Mouse (Mus musculus): ENCODE measurements around the gene Daglb. TPM values are rescaled to one million over a fixed set of nuclear protein-coding genes. Genes with fewer than 3 reads are reported as not detected.

Daglb gene
- polyA plus RNA-seq, 1 experiment from 2014 or later: 20.7 TPM

DNA sequence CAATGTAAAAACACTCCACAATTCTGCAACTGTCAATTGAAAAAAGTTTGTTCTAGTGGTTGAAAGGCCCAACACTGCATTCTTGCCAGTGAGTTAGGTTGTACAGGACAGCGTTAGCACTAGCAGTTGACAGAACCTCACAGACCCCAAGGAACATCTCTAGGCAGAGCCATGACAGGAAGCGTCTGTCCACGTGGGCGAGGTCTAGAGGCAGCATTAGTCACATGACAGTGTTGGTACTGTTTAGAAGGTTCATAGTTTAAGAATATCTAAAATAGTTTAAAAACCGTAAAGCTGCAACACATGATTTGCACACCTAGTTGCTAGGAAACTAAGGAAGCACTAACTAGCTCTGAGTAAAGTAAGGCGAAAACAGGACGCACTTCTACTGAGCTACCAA lies 41.2 kb downstream of the Daglb start:
- Histone ChIP-seq H3K27me3 (no peaks in the 10 kb centered on the region), H3K4me2 (no peak overlapping the region), H3K27ac (replicated peaks) (no peak overlapping the region), H3K36me3 (peaks cover 50% of the 10 kb centered on the region), H3K4me1 (replicated peaks) (peaks cover 23% of the 10 kb centered on the region), H3K9me3 (no peaks in the 10 kb centered on the region), H3K9ac (no peak overlapping the region), H3K4me3 (no peak overlapping the region)
- 87% methylated on average over 7 of the region's 7 CpGs for WGBS
- no peak for ATAC-seq (ENCODE audit: low FRiP score, low read depth)

GRCm38 (mm10) chr5:143509294-143509693 lies 44.9 kb downstream of the Daglb start:
- WGBS: 77% methylated on average over 9 of the region's 9 CpGs
- no peak overlapping the region for H3K4me3 ChIP-seq
- no peak overlapping the region for H3K9ac ChIP-seq
- peaks cover 23% of the 10 kb centered on the region for H3K4me1 ChIP-seq (replicated peaks)
- peaks cover 43% of the 10 kb centered on the region for H3K36me3 ChIP-seq
- no peak overlapping the region for H3K4me2 ChIP-seq
- H3K9me3 ChIP-seq: no peaks in the 10 kb centered on the region
- H3K27ac ChIP-seq (replicated peaks): no peak overlapping the region
- no peak for ATAC-seq (ENCODE audit: low FRiP score, low read depth)
- no peaks in the 10 kb centered on the region for H3K27me3 ChIP-seq

- no peak for ATAC-seq (ENCODE audit: low FRiP score, low read depth)
- Histone ChIP-seq H3K36me3 (peaks cover 46% of the 10 kb centered on the region), H3K9me3 (no peaks in the 10 kb centered on the region), H3K4me3 (no peak overlapping the region), H3K4me1 (replicated peaks) (peaks cover 23% of the 10 kb centered on the region), H3K27me3 (no peaks in the 10 kb centered on the region), H3K4me2 (no peak overlapping the region), H3K27ac (replicated peaks) (no peak overlapping the region), H3K9ac (no peak overlapping the region)
- 80% methylated on average over 11 of the region's 11 CpGs for WGBS
Observed at GRCm38 (mm10) chr5:143509737-143510136, 45.4 kb downstream of the Daglb start.

DNA sequence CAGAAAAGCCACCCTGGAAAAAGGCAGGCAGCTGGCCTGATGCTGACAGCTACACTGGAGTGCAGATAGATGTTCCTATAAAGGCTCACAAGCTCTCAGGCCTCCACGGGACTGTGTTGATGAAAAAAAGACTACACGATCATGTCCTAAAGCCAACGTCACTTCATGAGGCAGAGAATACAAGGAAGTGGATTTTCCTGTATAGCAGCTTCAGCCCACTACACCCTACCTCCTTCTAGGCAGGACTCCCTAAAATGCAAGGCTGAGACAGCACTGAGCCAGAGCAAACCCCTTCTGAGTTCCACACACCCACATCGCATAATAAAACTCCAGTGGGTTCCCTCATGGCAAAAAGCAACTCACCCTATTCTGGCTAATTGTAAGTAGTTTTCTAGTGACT lies 47.2 kb downstream of the Daglb start:
- Histone ChIP-seq H3K4me3 (no peak overlapping the region), H3K27me3 (no peaks in the 10 kb centered on the region), H3K4me1 (replicated peaks) (peaks cover 23% of the 10 kb centered on the region), H3K36me3 (peaks cover 50% of the 10 kb centered on the region), H3K4me2 (no peak overlapping the region), H3K9me3 (no peaks in the 10 kb centered on the region), H3K9ac (no peak overlapping the region), H3K27ac (replicated peaks) (no peak overlapping the region)
- WGBS: 86% methylated on average over 4 of the region's 4 CpGs
- ATAC-seq (ENCODE audit: low FRiP score, low read depth): no peak

DNA sequence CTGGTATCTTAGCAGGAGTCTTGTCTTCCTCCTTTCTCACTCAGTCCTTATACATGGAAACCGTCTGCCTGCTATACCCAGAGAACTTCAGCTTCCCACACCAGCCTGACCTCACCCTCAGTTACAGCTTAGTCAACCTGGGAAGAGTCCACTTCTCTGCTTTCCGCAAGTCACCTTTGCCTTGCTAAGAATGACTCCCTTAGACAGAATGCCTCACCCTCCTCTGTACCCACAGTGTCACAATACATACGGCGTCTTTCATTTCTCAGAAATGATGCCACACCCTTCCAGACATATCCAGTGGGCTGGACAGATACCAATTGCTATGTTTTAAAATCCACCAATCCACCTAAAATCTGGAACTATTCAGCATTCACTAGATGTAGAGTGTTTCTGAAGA lies 47.9 kb downstream of the Daglb start:
- no peak overlapping the region for H3K4me3 ChIP-seq
- peaks cover 45% of the 10 kb centered on the region for H3K36me3 ChIP-seq
- no peak overlapping the region for H3K27ac ChIP-seq (replicated peaks)
- ATAC-seq (ENCODE audit: low FRiP score, low read depth): no peak
- no peaks in the 10 kb centered on the region for H3K9me3 ChIP-seq
- 93% methylated on average over 4 of the region's 4 CpGs for WGBS
- peaks cover 23% of the 10 kb centered on the region for H3K4me1 ChIP-seq (replicated peaks)
- no peaks in the 10 kb centered on the region for H3K27me3 ChIP-seq
- no peak overlapping the region for H3K9ac ChIP-seq
- no peak overlapping the region for H3K4me2 ChIP-seq

GRCm38 (mm10) chr5:143514878-143515277 lies 50.5 kb downstream of the Daglb start:
- H3K9ac ChIP-seq: no peak overlapping the region
- H3K27me3 ChIP-seq: no peaks in the 10 kb centered on the region
- 96% methylated on average over 5 of the region's 5 CpGs for WGBS
- no peak for ATAC-seq (ENCODE audit: low FRiP score, low read depth)
- no peak overlapping the region for H3K4me2 ChIP-seq
- no peak overlapping the region for H3K27ac ChIP-seq (replicated peaks)
- H3K36me3 ChIP-seq: peaks cover 44% of the 10 kb centered on the region
- no peak overlapping the region for H3K4me3 ChIP-seq
- no peaks in the 10 kb centered on the region for H3K9me3 ChIP-seq
- H3K4me1 ChIP-seq (replicated peaks): peaks cover 1% of the 10 kb centered on the region; the same call in 1 of the 2 replicates

DNA sequence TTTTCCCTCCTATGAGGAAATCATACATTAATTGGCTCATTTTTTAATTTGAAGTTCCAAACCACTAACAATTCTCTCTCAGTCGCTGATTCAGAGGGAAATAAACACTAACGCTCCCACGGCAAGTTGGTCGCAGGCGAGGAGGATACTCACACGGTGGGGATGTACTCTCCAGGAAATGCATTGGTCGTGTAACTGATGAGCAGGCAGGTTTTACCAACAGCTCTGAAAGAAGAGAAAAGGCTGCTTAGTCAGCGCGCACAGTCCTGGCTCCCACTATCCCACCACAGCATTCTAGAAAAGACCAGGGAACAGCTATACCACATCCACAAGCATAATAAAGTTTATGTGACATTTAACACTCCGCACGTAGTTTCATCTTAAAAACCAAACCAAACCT lies 52.6 kb downstream of the Daglb start:
- H3K4me2 ChIP-seq: no peak overlapping the region
- ATAC-seq (ENCODE audit: low FRiP score, low read depth): no peak
- H3K36me3 ChIP-seq: peaks cover 42% of the 10 kb centered on the region
- H3K4me3 ChIP-seq: no peak overlapping the region
- H3K9ac ChIP-seq: no peak overlapping the region
- no peaks in the 10 kb centered on the region for H3K9me3 ChIP-seq
- H3K27ac ChIP-seq (replicated peaks): no peak overlapping the region
- no peaks in the 10 kb centered on the region for H3K27me3 ChIP-seq
- H3K4me1 ChIP-seq (replicated peaks): no peaks in the 10 kb centered on the region
- WGBS: 93% methylated on average over 11 of the region's 11 CpGs

DNA sequence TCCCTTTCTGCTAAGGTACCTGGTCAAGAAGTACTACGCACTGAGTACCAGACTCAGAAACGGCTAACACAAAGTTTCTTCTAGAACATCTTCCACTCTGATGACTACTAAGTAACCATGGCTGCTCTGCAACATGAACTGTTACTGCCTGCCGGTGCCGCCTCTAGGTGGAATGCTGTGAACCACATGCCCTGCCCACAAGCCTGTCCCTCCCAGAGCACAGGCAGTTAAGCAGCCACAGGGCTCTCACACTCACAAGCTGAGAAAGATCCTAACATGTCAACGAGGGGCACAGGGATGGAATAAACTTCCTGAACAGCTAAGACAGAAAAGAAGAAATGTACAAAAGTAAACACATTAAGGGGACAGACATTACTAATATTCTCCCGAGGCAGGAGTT lies 53.1 kb downstream of the Daglb start:
- H3K36me3 ChIP-seq: peaks cover 38% of the 10 kb centered on the region
- H3K9me3 ChIP-seq: no peaks in the 10 kb centered on the region
- no peak overlapping the region for H3K27ac ChIP-seq (replicated peaks)
- WGBS: 84% methylated on average over 6 of the region's 6 CpGs
- H3K27me3 ChIP-seq: no peaks in the 10 kb centered on the region
- ATAC-seq (ENCODE audit: low FRiP score, low read depth): no peak
- no peaks in the 10 kb centered on the region for H3K4me1 ChIP-seq (replicated peaks)
- H3K4me2 ChIP-seq: no peak overlapping the region
- H3K4me3 ChIP-seq: no peak overlapping the region
- no peak overlapping the region for H3K9ac ChIP-seq

GRCm38 (mm10) chr5:143518045-143518591 lies 53.7 kb downstream of the Daglb start:
- Histone ChIP-seq H3K4me1 (replicated peaks) (no peaks in the 10 kb centered on the region), H3K36me3 (peaks cover 34% of the 10 kb centered on the region), H3K27ac (replicated peaks) (no peak overlapping the region), H3K4me3 (no peak overlapping the region), H3K9me3 (no peaks in the 10 kb centered on the region), H3K4me2 (no peak overlapping the region), H3K9ac (no peak overlapping the region), H3K27me3 (no peaks in the 10 kb centered on the region)
- no peak for ATAC-seq (ENCODE audit: low FRiP score, low read depth)
- 93% methylated on average over 6 of the region's 6 CpGs for WGBS

DNA sequence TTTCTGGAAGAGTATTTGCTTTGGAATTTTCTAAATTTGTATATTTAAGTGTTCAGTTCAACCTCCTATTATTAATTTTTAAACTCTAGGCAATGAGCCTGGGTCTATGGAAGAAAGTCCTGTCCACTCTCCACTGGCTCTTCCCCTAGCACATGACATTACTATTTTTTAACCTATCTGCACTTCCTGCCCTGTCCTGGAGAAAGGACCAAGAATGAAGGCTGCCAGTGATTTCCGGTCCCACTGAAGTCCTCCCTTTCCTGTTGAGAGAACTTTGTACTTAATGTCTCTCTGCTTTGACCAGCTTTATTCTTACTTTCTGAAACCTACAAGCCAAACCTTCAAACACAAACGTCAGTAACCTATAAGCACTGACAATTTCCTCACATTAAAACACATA lies 56.0 kb downstream of the Daglb start:
- no peak for ATAC-seq (ENCODE audit: low FRiP score, low read depth)
- no peak overlapping the region for H3K4me2 ChIP-seq
- H3K9ac ChIP-seq: no peak overlapping the region
- H3K9me3 ChIP-seq: no peaks in the 10 kb centered on the region
- peaks cover 11% of the 10 kb centered on the region for H3K36me3 ChIP-seq
- no peak overlapping the region for H3K4me3 ChIP-seq
- H3K27me3 ChIP-seq: no peaks in the 10 kb centered on the region
- WGBS: 91% methylated on average over 2 of the region's 2 CpGs
- peaks cover 9% of the 10 kb centered on the region for H3K4me1 ChIP-seq (replicated peaks)
- no peak overlapping the region for H3K27ac ChIP-seq (replicated peaks)

DNA sequence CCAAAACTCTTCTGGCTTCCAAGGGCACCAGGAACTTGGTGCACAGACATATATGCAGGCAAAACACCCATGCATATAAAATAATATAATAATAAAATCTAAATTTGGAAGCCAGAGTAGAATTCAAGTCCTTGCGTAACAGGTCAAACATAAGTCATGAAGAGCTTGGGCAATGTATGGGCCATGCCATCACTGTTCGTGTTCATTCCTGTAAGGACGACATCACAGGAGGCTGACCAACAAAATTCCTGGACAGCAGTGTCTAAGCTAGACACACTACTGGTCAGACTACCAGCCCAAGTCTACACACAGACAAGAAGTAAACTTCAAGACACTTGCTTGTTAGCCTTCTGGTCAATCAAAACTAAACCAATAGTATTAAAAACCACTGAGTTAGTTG lies 58.5 kb downstream of the Daglb start:
- Histone ChIP-seq H3K27me3 (no peaks in the 10 kb centered on the region), H3K27ac (replicated peaks) (no peak overlapping the region), H3K4me2 (no peak overlapping the region), H3K4me1 (replicated peaks) (peaks cover 26% of the 10 kb centered on the region), H3K9ac (no peak overlapping the region), H3K9me3 (no peaks in the 10 kb centered on the region), H3K36me3 (no peaks in the 10 kb centered on the region), H3K4me3 (no peak overlapping the region)
- 94% methylated on average over 3 of the region's 3 CpGs for WGBS
- no peak for ATAC-seq (ENCODE audit: low FRiP score, low read depth)

DNA sequence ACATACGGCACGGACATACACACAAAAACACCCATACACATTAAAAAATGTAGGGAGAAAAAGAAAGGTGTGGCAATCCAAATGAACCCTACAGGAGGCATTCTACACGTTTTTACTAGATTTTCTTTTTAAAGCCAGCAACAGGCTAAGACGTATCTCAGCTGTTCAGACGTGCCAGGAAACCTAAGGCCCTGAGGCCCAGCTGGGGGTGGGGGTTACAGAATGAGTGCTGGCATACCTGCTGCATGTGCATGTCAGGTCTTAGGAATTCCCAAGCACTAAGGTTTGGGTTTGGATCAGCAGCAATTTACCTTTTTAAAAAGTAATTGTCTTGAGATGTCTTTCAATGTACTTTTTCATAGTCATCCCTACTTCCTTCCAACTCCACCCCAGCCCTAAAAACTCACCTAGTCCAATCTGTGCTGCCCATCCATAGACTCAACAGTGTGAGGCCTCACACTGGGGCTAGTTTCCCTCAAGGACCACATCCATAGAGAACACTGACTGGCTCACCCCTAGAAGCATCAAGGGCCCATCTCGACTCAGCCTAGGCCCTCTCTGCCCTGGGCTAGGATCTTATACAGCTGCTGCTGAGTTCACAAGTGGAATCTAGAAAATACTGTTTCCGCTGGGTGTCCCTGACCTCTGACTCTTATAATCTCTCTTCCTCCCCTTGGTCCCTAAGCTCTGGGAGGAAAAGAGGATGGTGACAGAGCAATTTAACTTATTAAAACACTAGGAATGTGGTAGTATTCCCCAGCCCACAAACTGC lies 61.3 kb downstream of the Daglb start:
- 71% methylated on average over 7 of the region's 7 CpGs for WGBS
- Histone ChIP-seq H3K4me2 (peak overlapping the region; percentile 89), H3K27ac (replicated peaks) (no peak overlapping the region), H3K4me1 (replicated peaks) (peaks cover 29% of the 10 kb centered on the region), H3K36me3 (no peaks in the 10 kb centered on the region), H3K9me3 (no peaks in the 10 kb centered on the region), H3K27me3 (no peaks in the 10 kb centered on the region), H3K4me3 (peak overlapping the region; percentile 83; the same call in 1 of the 2 replicates), H3K9ac (no peak overlapping the region)
- ATAC-seq (ENCODE audit: low FRiP score, low read depth): no peak
